Mouse (Mus musculus): ENCODE measurements around the gene Syn3. TPM values are rescaled to one million over a fixed set of nuclear protein-coding genes. Genes with fewer than 3 reads are reported as not detected.
"Not testable (repeated sequence)": the region's sequence is repeated elsewhere in the genome, so short reads cannot be mapped to it uniquely, and the experiment has no call there.

The Syn3 gene
- total RNA-seq, 1 experiment from 2014 or later: 0.37 TPM

- ATAC-seq (replicated peaks; ENCODE audit: low read depth, poor library complexity, severe bottlenecking): no peak
Observed at GRCm38 (mm10) chr10:86034007-86034728, 464.5 kb downstream of the Syn3 start.

GRCm38 (mm10) chr10:86032517-86032916, 466.2 kb downstream of the Syn3 start:
- ATAC-seq (replicated peaks; ENCODE audit: low read depth, poor library complexity, severe bottlenecking): no peak

- no peak for ATAC-seq (replicated peaks; ENCODE audit: low read depth, poor library complexity, severe bottlenecking)
Observed at GRCm38 (mm10) chr10:86030743-86031142, 468.0 kb downstream of the Syn3 start.

- ATAC-seq (replicated peaks; ENCODE audit: low read depth, poor library complexity, severe bottlenecking): not testable (repeated sequence)
Observed at GRCm38 (mm10) chr10:86026807-86027206, 471.9 kb downstream of the Syn3 start.

- 0 out of 2 replicates have a peak, but pooled peaks have one; percentile 22 for ATAC-seq (replicated peaks; ENCODE audit: low read depth, poor library complexity, severe bottlenecking)
Observed at GRCm38 (mm10) chr10:86026354-86026753, 472.3 kb downstream of the Syn3 start.

GRCm38 (mm10) chr10:86025906-86026305, 472.8 kb downstream of the Syn3 start:
- ATAC-seq (replicated peaks; ENCODE audit: low read depth, poor library complexity, severe bottlenecking): no peak

GRCm38 (mm10) chr10:86023149-86023548, 475.5 kb downstream of the Syn3 start:
- no peak for ATAC-seq (replicated peaks; ENCODE audit: low read depth, poor library complexity, severe bottlenecking)

- peak; percentile 33 for ATAC-seq (replicated peaks; ENCODE audit: low read depth, poor library complexity, severe bottlenecking)
Observed at GRCm38 (mm10) chr10:86022474-86022816, 476.3 kb downstream of the Syn3 start.

GRCm38 (mm10) chr10:86021749-86022473, 476.8 kb downstream of the Syn3 start, which contains the start of gene Fbxo7:
TSS of gene Fbxo7 (plus strand) at chr10:86021972.
- peak; percentile 86 for ATAC-seq (replicated peaks; ENCODE audit: low read depth, poor library complexity, severe bottlenecking)

- peak; percentile 10; the same call in 1 of the 2 replicates for ATAC-seq (replicated peaks; ENCODE audit: low read depth, poor library complexity, severe bottlenecking)
Observed at GRCm38 (mm10) chr10:86021408-86021748, 477.3 kb downstream of the Syn3 start.

- no peak for ATAC-seq (replicated peaks; ENCODE audit: low read depth, poor library complexity, severe bottlenecking)
Observed at GRCm38 (mm10) chr10:86018813-86019212, 479.9 kb downstream of the Syn3 start.

GRCm38 (mm10) chr10:86017781-86018180, 480.9 kb downstream of the Syn3 start:
- no peak for ATAC-seq (replicated peaks; ENCODE audit: low read depth, poor library complexity, severe bottlenecking)

GRCm38 (mm10) chr10:86011781-86012180, 486.9 kb downstream of the Syn3 start, which contains the start of gene Bpifc:
TSS of gene Bpifc (minus strand) at chr10:86011895.
- no peak for ATAC-seq (replicated peaks; ENCODE audit: low read depth, poor library complexity, severe bottlenecking)

GRCm38 (mm10) chr10:86011172-86011571, 487.5 kb downstream of the Syn3 start:
- peak; percentile 84 for ATAC-seq (replicated peaks; ENCODE audit: low read depth, poor library complexity, severe bottlenecking)

- peak; percentile 66 for ATAC-seq (replicated peaks; ENCODE audit: low read depth, poor library complexity, severe bottlenecking)
Observed at GRCm38 (mm10) chr10:86010636-86011035, 488.1 kb downstream of the Syn3 start.

- no peak for ATAC-seq (replicated peaks; ENCODE audit: low read depth, poor library complexity, severe bottlenecking)
Observed at GRCm38 (mm10) chr10:86009688-86010087, 489.0 kb downstream of the Syn3 start.

- no peak for ATAC-seq (replicated peaks; ENCODE audit: low read depth, poor library complexity, severe bottlenecking)
Observed at GRCm38 (mm10) chr10:86006455-86006854, 492.2 kb downstream of the Syn3 start.
